Mouse (Mus musculus) induced T-regulatory cell, adult 2 months (primary cell): ENCODE measurements around the gene Zfp9.
A peak's percentile ranks its signal among the peaks of the same experiment; 100 is the strongest.

Source experiments
- DNase-seq: peaks from one replicate; pipeline ENCODE4 v3.0.0-alpha.2; 2012; ENCODE audit warnings: low read depth

Gene Zfp9

DNA sequence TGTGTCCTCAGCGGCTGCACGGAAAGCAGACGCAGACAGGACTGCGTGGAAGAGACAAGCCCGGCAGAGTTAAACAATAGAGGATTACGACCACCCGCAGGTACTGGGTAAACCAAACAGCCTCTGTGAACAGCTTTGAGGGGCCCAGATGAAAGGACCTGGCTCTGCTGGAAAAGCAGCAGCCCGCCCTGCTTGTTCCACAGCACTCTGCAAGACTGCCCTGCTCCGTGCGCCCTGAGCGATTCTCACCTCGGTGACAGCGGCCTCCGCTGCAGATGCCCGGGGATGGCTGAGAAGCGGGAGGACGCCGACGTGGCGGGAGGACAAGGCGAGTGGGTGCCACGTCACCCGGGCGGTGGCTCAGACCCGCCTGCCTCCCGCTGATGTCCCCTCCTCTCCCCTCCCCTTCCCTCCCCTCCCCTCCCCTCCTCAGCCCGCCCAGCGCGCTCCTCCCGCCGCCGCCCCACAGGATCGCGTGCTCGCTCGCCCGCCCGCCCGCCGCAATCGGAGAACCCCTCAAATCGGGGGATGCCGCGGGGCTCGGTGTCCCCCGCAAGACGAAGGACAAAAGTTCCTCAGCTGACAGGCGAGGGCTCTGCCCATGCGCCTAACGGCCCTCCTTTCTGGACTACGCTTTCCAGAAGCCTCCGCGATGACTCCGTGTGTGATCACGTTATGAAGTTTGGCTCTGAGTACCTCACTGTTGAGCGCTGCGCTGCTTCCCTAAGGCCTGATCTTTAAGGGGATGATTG lies at the start of gene Zfp9:
Gene Zfp9 (minus strand): TSS at position 364 of the 752 bp plus-strand sequence.
- DNase-seq, result peak; percentile 35

DNA sequence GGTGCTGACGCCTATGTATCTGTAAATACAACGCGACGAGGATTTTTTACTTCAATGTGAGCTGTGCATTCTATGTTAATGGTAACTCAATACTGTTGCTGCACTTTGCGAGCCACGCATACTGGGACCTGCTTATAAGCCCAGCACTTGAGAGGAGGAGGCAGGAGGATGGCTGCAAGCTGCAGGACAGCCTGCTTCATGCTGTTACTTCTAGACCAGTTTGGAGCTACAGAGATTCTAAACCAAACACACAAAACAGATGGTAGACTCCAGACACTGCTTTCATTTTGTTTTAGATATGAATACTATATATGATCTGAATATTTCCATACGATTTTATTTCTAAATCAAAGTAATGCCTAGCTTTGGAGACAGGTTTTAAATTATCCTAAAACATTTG lies 41.5 kb upstream of the Zfp9 start:
- DNase-seq, result no peak

DNA sequence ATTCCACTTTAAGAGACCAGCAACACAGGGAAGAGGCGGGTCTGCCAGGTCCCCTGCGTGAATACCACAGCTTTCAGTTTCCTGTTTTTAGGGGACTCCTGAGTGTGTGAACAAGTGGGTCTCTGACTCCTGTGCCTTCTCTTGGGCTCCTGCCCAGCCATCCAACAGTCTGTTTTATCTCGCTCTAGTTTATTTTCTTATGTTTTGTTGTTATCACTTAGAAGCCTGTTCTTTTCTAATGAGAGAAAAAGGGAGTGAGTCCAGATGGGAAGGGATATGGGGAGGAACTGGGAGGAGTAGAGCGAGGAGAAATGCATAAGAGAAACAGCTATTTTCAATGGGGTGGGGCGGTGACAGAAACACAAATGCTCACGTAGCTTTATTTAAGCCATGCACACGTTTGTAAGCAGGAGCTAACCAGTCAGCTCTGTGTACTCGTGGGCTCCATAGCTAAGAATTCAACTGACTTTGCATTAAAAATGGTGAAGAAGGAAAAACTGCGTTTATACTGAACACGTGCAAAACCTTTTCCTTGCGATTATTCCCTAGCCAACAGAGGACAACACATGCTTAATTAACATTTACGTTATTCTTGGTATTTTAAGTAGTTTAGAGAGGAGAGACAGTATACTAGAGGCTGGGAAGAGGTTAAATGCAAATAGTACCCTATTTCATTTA lies 34.4 kb upstream of the Zfp9 start:
- DNase-seq, result no peak

DNA sequence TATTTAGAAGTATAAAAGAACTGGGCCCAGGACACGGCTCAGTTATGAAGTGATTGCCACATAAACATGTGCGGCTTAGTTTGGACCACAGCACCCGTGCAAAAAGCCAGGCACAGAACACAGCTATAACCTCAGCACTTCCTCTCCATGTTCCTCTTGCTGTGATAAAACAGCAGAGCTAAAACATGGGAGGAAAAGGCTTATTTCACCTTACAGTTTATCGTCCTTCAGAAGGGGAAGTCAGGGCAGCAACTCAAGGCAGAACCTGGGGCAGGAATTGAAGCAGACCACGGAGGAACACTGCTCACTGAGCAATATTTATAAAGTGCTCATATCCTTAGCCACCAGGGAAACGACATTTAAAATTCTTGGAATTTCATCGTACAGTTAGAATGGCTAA lies 19.9 kb upstream of the Zfp9 start:
- DNase-seq, result no peak

DNA sequence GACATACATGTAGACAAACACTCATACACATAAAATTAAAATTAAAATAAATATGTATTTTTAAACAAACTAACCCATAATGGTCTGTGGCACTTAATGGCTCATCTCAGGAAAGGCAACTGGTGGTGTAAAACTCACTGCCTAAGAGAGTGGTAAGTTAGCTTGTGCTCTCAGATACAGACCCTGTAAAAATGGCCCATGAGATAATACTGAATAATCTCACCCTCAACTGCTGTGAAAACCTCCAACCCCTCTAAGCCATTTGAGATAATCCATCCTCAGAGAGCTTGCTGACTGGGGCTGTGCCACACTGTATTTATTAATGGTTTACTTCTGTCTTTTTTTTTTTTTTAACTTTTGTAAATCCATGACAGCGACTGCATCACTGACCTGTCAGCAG lies 3.0 kb upstream of the Zfp9 start:
- no peak for DNase-seq

DNA sequence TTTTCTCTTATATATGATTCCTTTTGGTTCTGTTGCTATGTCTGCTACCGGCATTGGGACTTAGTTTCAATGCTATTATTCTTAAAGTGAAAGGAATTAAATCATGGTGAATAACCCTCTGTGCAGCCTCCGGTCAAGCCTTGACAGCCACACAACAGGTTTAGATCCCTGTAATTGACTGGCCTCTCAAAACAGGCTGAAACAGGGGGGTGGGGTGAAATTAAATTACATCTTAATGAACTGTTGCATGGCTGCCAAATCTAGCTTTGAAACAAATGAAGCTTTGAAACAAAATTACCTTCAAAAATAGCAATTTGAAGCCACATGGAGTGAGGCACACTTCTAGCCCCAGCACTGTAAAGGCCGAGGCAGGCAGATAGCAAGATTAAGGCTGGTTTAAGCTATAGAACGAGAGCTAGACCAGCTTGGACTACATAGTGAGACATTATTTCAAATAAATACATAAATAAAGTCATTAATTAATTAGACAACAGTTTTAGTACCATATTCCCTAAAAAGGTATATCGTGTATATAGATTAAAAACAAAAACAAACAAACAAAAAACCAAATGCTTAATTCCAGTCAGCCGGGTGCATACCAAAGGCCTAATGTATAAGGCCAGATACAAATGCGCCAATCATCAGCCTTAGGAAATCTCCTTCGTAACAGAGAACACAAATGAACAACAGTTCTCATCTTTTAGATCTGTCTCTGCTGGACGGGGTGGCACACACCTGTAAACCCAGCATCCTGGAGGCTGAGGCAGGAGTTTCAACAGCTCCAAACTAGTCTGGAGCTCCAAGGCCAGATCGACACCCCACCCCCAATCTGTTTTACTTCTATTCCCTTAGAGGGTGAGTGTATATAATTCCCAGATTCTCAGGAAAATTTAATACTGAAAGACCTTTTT lies 990 bp downstream of the Zfp9 start:
- DNase-seq, result no peak

DNA sequence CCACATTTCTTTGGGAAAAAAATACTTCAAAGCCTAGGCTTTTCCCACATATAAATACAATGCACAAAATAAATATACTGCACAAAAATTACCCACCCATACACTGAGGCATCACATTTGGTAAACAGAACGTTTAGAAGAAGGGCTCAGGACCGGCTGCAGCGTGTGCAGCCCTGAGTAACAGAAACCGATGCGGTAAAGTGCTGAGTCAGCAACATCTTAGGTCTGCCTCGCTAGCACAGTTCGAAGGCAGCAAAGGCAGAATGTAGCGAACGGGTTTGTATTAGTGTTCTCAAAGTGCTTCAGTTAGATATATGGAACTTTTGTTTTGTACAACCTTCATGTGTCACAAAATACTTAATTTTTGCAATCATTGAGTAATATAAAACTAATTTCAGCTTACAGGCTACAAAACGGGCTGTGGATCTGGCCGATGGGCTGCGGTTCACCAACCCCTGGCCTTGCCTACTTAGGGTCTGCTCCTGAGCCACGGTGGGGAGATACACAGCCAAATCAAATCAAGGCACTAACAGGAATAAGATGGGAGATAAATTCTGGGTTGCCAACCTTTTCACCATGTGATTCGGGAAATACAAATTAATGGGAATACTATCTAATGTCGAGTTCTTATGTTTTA lies 16.9 kb downstream of the Zfp9 start:
- no peak for DNase-seq

DNA sequence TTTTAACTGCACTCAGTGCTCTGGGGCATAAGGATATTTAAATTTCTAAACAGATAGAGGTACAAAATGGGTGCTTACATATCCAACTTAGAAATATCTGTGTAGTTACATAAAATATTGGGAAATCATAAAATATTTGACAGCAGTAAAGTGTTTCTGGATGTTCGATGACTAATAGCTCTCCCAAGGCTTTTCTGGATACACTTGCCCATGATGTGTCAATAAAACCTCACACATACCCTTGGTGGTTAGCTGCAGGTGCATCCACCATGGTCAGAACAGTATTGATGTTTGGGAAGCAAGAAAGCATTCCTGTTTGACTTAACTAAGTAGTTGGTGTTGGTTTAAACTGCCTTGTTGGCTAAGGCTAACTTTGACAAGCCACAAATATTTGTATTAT lies 21.4 kb downstream of the Zfp9 start:
- DNase-seq, result no peak

DNA sequence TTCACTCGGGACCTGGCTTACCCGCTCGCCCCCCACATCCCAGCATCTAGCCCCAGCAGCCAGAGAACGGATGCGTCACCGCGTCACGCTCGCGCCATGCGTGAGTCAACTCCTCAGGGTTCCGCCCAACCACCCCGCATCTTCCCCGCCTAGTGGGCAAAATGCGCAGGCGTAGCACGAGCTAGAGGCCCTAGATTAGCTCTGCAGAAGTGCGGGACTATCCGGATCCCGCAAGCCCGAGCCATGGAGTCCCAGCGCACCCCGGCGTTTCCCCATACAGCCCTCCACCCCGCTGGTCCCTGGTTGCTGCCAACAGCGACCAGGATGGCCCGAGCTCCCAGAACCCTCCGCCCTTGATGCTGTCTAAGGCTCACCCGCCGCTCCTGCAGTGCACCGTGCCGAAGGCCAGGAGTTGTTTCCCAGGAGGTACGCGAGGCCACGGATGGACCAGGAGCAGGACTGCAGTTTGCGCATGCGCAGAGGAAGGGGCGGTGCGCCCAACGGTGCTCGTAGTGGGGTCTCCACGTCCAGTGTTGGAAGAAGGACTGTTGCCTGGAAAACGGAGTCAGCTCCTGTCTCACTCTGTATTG lies 24.0 kb downstream of the Zfp9 start, which contains the start of gene Zfp248:
Gene Zfp248 (minus strand): TSS at position 487 of the 590 bp plus-strand sequence.
- DNase-seq, result peak; percentile 88

DNA sequence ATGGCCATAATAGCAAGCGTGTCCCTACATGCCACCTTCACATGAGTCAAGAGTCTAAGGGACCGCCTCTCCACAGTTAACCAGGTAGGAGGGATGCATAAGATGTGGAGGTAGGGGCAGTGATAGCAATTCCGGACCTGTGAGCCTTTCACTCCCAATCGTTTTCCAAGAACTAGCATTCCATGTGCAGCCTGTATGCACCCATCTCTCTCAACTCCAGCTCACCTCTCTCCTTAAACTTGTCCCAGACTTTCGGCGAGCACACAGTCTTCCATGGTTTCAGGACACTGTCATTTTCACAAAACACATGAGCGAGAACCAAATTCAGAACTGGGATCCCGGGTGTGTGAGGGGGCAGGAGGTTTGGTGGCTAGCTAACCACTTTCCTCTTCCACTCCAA lies 24.7 kb downstream of the Zfp9 start:
- DNase-seq, result no peak

DNA sequence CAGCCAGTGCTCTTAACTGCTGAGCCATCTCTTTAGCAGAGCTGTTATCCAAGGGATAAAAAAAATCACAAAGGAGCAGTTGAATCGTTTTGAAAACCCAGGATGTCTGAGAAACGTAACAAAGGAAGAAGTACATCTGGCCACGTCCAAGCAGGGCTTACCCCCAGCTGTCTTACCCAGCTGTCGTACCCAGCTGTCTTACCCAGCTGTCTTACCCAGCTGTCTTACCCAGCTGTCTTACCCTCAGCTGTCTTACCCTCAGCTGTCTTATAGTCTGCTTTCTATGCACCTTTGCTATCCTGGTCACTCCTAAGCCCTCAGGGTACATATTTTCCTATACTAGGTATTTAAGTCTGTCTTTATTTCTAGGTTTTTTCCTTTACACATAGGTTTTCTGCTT lies 47.6 kb downstream of the Zfp9 start:
- DNase-seq, result no peak

DNA sequence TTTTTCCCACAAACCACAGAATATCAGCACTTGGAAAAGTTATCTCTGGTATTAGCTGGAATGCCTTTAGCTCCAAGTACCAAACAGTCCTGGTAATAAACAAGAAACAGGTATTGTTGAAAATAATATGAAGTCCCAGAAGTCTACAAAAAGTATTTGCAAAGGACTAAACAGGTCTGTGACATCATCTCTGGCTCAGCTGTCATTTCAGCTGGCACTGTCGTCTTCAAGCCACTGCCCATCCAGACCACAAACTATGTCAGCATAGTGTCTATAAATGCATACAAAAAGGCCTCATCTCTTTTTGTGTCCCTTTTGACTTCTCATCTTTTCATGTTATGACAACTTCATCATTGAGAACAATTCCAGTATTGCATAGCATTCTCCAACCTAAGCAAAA lies 52.5 kb downstream of the Zfp9 start:
- DNase-seq, result no peak

DNA sequence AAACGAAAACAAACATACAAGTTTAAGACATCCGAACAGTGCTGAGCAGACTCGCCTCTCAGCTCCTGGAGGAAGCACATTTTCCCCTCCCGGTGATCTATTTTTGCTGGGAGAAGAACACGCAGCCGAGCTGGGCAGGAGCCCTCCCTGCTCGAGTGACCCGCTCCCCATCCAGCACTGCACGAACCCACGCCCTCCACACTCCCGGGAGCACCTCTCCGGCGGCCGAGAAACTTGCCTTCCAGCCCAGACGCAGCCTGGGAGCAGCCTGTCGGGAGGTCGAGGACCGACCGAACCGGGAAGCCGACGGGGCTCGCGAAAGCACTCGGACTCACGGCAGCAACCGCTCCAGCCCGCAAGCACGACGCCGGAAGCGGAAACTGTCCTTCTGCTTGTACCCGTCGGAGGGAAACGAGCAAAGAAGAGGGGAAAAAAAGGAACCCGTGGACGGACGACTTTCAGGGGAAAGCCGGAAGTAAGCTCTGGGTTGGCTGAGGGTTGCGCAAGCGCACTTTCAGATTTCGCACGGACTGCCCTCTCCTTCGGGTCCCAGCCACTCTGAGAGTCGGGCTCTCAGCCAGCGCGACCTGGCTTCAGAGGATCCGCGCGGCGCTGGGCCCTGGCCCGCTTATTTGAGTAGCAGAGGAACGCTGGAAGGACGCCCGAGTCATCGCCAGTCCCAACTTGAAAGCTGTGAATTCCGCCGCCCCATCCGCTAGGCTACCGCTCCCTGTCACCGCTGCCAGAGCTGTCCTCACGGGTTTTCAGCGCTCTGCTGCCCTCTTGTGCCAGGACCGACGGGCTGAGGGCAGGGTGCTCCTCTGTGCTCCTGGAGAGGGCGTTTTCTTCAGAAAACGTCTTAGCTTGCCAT lies 59.8 kb downstream of the Zfp9 start, which contains the start of gene Bms1:
Gene Bms1 (minus strand): TSS at position 425 of the 871 bp plus-strand sequence.
- DNase-seq, result peak; percentile 98
